Mouse (Mus musculus) forelimb bud, embryonic 11.5 days (tissue): ENCODE data around the gene Arhgef18.

Experiments
- DNase-seq: peaks from one replicate; pipeline ENCODE4 v3.0.0-alpha.2; 2012; ENCODE audit warnings: low read depth, low spot score

Gene Arhgef18

GRCm38 (mm10) chr8:3451992-3452391 lies 59.2 kb downstream of the Arhgef18 start:
- DNase-seq = no peak

- DNase-seq = no peak
Measured at GRCm38 (mm10) chr8:3463248-3463647, 70.4 kb downstream of the Arhgef18 start.

- DNase-seq = peak; percentile 77
Measured at GRCm38 (mm10) chr8:3464309-3464708, 71.5 kb downstream of the Arhgef18 start.

GRCm38 (mm10) chr8:3467006-3467885 lies 74.4 kb downstream of the Arhgef18 start, which contains the start of gene Pex11g:
Gene Pex11g, minus strand, starts transcription at chr8:3467680.
- DNase-seq = peak; percentile 99

GRCm38 (mm10) chr8:3467886-3468545 lies 75.2 kb downstream of the Arhgef18 start:
- DNase-seq = no peak

GRCm38 (mm10) chr8:3468838-3469237 lies 76.0 kb downstream of the Arhgef18 start:
- no peak for DNase-seq

GRCm38 (mm10) chr8:3470562-3470961 lies 77.8 kb downstream of the Arhgef18 start, which contains the start of gene Tex45:
Gene Tex45, plus strand, starts transcription at chr8:3470862.
- DNase-seq = no peak

- DNase-seq = no peak
Measured at GRCm38 (mm10) chr8:3475715-3476429, 83.1 kb downstream of the Arhgef18 start.

- no peak for DNase-seq
Measured at GRCm38 (mm10) chr8:3480221-3480785, 87.5 kb downstream of the Arhgef18 start.

GRCm38 (mm10) chr8:3481605-3482004 lies 88.8 kb downstream of the Arhgef18 start:
- DNase-seq = no peak

- DNase-seq = no peak
Measured at GRCm38 (mm10) chr8:3482240-3482740, 89.5 kb downstream of the Arhgef18 start.

GRCm38 (mm10) chr8:3483546-3483945 lies 90.7 kb downstream of the Arhgef18 start:
- no peak for DNase-seq

GRCm38 (mm10) chr8:3485192-3485591 lies 92.4 kb downstream of the Arhgef18 start:
- DNase-seq = no peak

- peak; percentile 75 for DNase-seq
Measured at GRCm38 (mm10) chr8:3492901-3493844, 100.4 kb downstream of the Arhgef18 start, which contains the start of gene Zfp358. Gene Zfp358, plus strand, starts transcription at chr8:3493138.

GRCm38 (mm10) chr8:3493845-3494208 lies 101.0 kb downstream of the Arhgef18 start:
- DNase-seq = no peak

- DNase-seq = no peak
Measured at GRCm38 (mm10) chr8:3495578-3496427, 103.0 kb downstream of the Arhgef18 start.

- no peak for DNase-seq
Measured at GRCm38 (mm10) chr8:3496428-3496748, 103.6 kb downstream of the Arhgef18 start.

- no peak for DNase-seq
Measured at GRCm38 (mm10) chr8:3498583-3498982, 105.8 kb downstream of the Arhgef18 start.

GRCm38 (mm10) chr8:3499751-3500150 lies 106.9 kb downstream of the Arhgef18 start:
- DNase-seq = no peak
